Mouse (Mus musculus) heart, embryonic 16.5 days (tissue): Measurements from ENCODE around the gene Nupl1. TPM values are rescaled to one million over a fixed set of nuclear protein-coding genes. Genes with fewer than 3 reads are reported as not detected.

ENCODE experiments used
- ATAC-seq: fragments of 200-750 bp; cut with Nextera tagmentation; replicated peaks from 2 replicates; pipeline ENCODE4 v1.8.0; 2017; ENCODE audit warnings: moderate number of reproducible peaks; ENCODE audit not compliant: insufficient read depth, low FRiP score; ENCODE audit errors: extremely low read depth
- H3K27ac ChIP-seq: fragments of 300-500 bp; sonication (generic); 2 replicates; pipeline ENCODE4 v1.5.1; 2014; ENCODE audit warnings: mild to moderate bottlenecking, low read length, control low read depth, moderate library complexity
- H3K27me3 ChIP-seq: fragments of 300-500 bp; sonication (generic); 2 replicates; pipeline ENCODE4 v1.6.1; 2014; ENCODE audit warnings: low read length, mixed read lengths; ENCODE audit not compliant: control insufficient read depth, insufficient read depth
- H3K36me3 ChIP-seq: fragments of 300-500 bp; sonication (generic); 2 replicates; pipeline ENCODE4 v1.6.1; 2014; ENCODE audit not compliant: control insufficient read depth, insufficient read depth
- H3K4me1 ChIP-seq: fragments of 300-500 bp; sonication (generic); 2 replicates; pipeline ENCODE4 v1.6.1; 2014; ENCODE audit warnings: low read length, mixed read lengths; ENCODE audit not compliant: control insufficient read depth, insufficient read depth
- H3K4me2 ChIP-seq: fragments of 300-500 bp; sonication (generic); 2 replicates; pipeline ENCODE4 v1.6.1; 2014; ENCODE audit warnings: low read depth, mild to moderate bottlenecking, control low read depth, low read length
- H3K4me3 ChIP-seq: fragments of 300-500 bp; sonication (generic); 2 replicates; pipeline ENCODE4 v1.5.1; 2014; ENCODE audit warnings: mild to moderate bottlenecking, control low read depth, low read length
- H3K9ac ChIP-seq: fragments of 300-500 bp; sonication (generic); 2 replicates; pipeline ENCODE4 v1.6.1; 2014; ENCODE audit warnings: low read length, control low read depth
- H3K9me3 ChIP-seq: fragments of 300-500 bp; sonication (generic); replicated peaks from 2 replicates; pipeline ENCODE4 v1.6.1; 2016; ENCODE audit warnings: low read length; ENCODE audit not compliant: control insufficient read depth
- WGBS: fragments of 180-500 bp; shearing (Covaris S2); extraction: QIAGEN DNeasy Blood & Tissue Kit; methylation state at CpG from one replicate; pipeline ENCODE4 v1.1.7; 2014; 5-methylcytosine and 5-hydroxymethylcytosine counted together
- polyA plus RNA-seq: library from polyadenylated mRNA; unstranded; fragments of >200 nt; fragmentation: Nextera tagmentation; extraction: Ambion mirVana; gene quantifications from 2 replicates; pipeline ENCODE4 v1.2.1, GENCODE M21; 2015

Nupl1 gene
- polyA plus RNA-seq, 1 experiment from 2014 or later, result not detected

- peak overlapping the region; percentile 86 for H3K27ac ChIP-seq
- no peaks in the 10 kb centered on the region for H3K9me3 ChIP-seq
- peak overlapping the region; percentile 79 for H3K9ac ChIP-seq
- no peaks in the 10 kb centered on the region for H3K36me3 ChIP-seq
- ATAC-seq, result no peak; the same call in none of the 2 replicates
- no peaks in the 10 kb centered on the region for H3K27me3 ChIP-seq
- peak overlapping the region; percentile 87 for H3K4me2 ChIP-seq
- 14% methylated on average over 37 of the region's 37 CpGs for WGBS
- H3K4me3 ChIP-seq, result peak overlapping the region; percentile 80
- H3K4me1 ChIP-seq, result peaks cover 2% of the 10 kb centered on the region
Measured at GRCm38 (mm10) chr14:60177614-60178570, 73.3 kb downstream of the Nupl1 start.

- no peaks in the 10 kb centered on the region for H3K36me3 ChIP-seq
- ATAC-seq, result peak; percentile 84
- H3K9me3 ChIP-seq, result no peaks in the 10 kb centered on the region
- peak overlapping the region; percentile 87 for H3K4me2 ChIP-seq
- H3K27ac ChIP-seq, result peak overlapping the region; percentile 86
- H3K27me3 ChIP-seq, result no peaks in the 10 kb centered on the region
- H3K4me1 ChIP-seq, result peaks cover 9% of the 10 kb centered on the region
- peak overlapping the region; percentile 80 for H3K4me3 ChIP-seq
- WGBS, result under 1% methylated on average over 81 of the region's 84 CpGs
- H3K9ac ChIP-seq, result peak overlapping the region; percentile 79
Measured at GRCm38 (mm10) chr14:60176891-60177613, 74.2 kb downstream of the Nupl1 start.

GRCm38 (mm10) chr14:60176469-60176890, 74.8 kb downstream of the Nupl1 start:
- Histone ChIP-seq H3K27me3 (no peaks in the 10 kb centered on the region), H3K4me1 (peaks cover 13% of the 10 kb centered on the region), H3K9me3 (no peaks in the 10 kb centered on the region), H3K36me3 (no peaks in the 10 kb centered on the region), H3K4me3 (peak overlapping the region; percentile 80), H3K4me2 (peak overlapping the region; percentile 87), H3K9ac (peak overlapping the region; percentile 79), H3K27ac (peak overlapping the region; percentile 86)
- WGBS, result 24% methylated on average over 9 of the region's 9 CpGs
- 0 out of 2 replicates have a peak, but pooled peaks have one; percentile 11 for ATAC-seq

GRCm38 (mm10) chr14:60172286-60173055, 78.8 kb downstream of the Nupl1 start:
- no peaks in the 10 kb centered on the region for H3K36me3 ChIP-seq
- ATAC-seq, result no peak; the same call in 1 of the 2 replicates
- peak overlapping the region; percentile 31; the same call in 1 of the 2 replicates for H3K9ac ChIP-seq
- H3K9me3 ChIP-seq, result no peaks in the 10 kb centered on the region
- peak overlapping the region; percentile 45 for H3K4me2 ChIP-seq
- 25% methylated on average over 12 of the region's 12 CpGs for WGBS
- peaks cover 13% of the 10 kb centered on the region for H3K4me1 ChIP-seq
- H3K4me3 ChIP-seq, result no peak overlapping the region
- peak overlapping the region; percentile 78 for H3K27ac ChIP-seq
- no peaks in the 10 kb centered on the region for H3K27me3 ChIP-seq

- Histone ChIP-seq H3K9me3 (no peaks in the 10 kb centered on the region), H3K4me2 (no peak overlapping the region), H3K9ac (no peak overlapping the region), H3K27me3 (no peaks in the 10 kb centered on the region), H3K36me3 (no peaks in the 10 kb centered on the region), H3K4me1 (peaks cover 13% of the 10 kb centered on the region), H3K4me3 (no peak overlapping the region), H3K27ac (no peak overlapping the region)
- WGBS, result 77% methylated on average over 16 of the region's 16 CpGs
- ATAC-seq, result no peak
Measured at GRCm38 (mm10) chr14:60170845-60171610, 80.2 kb downstream of the Nupl1 start.

- Histone ChIP-seq H3K4me2 (no peak overlapping the region), H3K27ac (no peak overlapping the region), H3K4me1 (no peaks in the 10 kb centered on the region), H3K4me3 (no peak overlapping the region), H3K27me3 (no peaks in the 10 kb centered on the region), H3K9ac (no peak overlapping the region), H3K9me3 (no peaks in the 10 kb centered on the region), H3K36me3 (no peaks in the 10 kb centered on the region)
- 80% methylated on average over 3 of the region's 3 CpGs for WGBS
- ATAC-seq, result no peak
Measured at GRCm38 (mm10) chr14:60163367-60163766, 87.9 kb downstream of the Nupl1 start.

- Histone ChIP-seq H3K9me3 (no peaks in the 10 kb centered on the region), H3K27me3 (no peaks in the 10 kb centered on the region), H3K9ac (no peak overlapping the region), H3K4me3 (no peak overlapping the region), H3K27ac (no peak overlapping the region), H3K4me2 (no peak overlapping the region), H3K36me3 (no peaks in the 10 kb centered on the region), H3K4me1 (no peaks in the 10 kb centered on the region)
- no peak for ATAC-seq
- WGBS, result 81% methylated on average over 11 of the region's 11 CpGs
Measured at GRCm38 (mm10) chr14:60152373-60152772, 98.9 kb downstream of the Nupl1 start.

GRCm38 (mm10) chr14:60148893-60149292, 102.3 kb downstream of the Nupl1 start:
- no peak overlapping the region for H3K4me3 ChIP-seq
- no peaks in the 10 kb centered on the region for H3K9me3 ChIP-seq
- H3K36me3 ChIP-seq, result no peaks in the 10 kb centered on the region
- no peak overlapping the region for H3K4me2 ChIP-seq
- no peak for ATAC-seq
- no peaks in the 10 kb centered on the region for H3K4me1 ChIP-seq
- 46% methylated on average over 3 of the region's 3 CpGs for WGBS
- H3K27me3 ChIP-seq, result no peaks in the 10 kb centered on the region
- no peak overlapping the region for H3K9ac ChIP-seq
- H3K27ac ChIP-seq, result no peak overlapping the region
